Mouse (Mus musculus): ENCODE measurements around the gene Slc30a2. TPM values are rescaled to one million over a fixed set of nuclear protein-coding genes. Genes with fewer than 3 reads are reported as not detected.

Gene Slc30a2
- polyA plus RNA-seq, 1 experiment from 2014 or later = 0.12 TPM

DNA sequence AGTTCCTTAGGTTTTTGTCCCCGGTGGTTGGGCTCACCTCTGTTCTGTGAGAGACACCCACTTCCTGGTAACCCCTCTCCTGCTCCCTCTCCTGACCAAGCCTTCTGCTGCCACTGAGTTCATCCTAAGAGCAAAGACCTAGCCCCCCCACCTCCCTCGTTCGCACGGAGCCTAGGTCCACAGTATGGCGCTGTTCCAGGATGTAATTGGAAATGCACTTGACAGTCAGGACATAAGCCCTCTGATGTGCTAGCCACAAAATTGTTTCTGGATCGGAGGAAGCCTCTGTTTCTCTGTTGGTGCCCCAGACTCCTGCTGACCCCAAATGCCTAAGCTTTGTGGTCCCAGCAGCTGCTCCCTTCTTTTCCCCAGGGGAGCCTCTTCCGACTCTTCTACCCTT lies 60.7 kb downstream of the Slc30a2 start:
- Histone ChIP-seq H3K4me1 (ENCODE audit: control insufficient read depth, low read depth, low read length) (peaks cover 24% of the 10 kb centered on the region), H3K4me3 (ENCODE audit: low read depth, low read length) (no peak overlapping the region), H3K9ac (ENCODE audit: low read depth, low read length) (no peak overlapping the region), H3K27ac (ENCODE audit: low read length) (no peak overlapping the region), H3K9me3 (replicated peaks; ENCODE audit: control insufficient read depth, low read length) (no peaks in the 10 kb centered on the region), H3K36me3 (ENCODE audit: control insufficient read depth, insufficient read depth) (no peaks in the 10 kb centered on the region), H3K4me2 (ENCODE audit: low read depth, low read length) (no peak overlapping the region), H3K27me3 (ENCODE audit: control insufficient read depth, insufficient read depth, low read depth, low read length) (peaks cover 7% of the 10 kb centered on the region; the same call in 1 of the 2 replicates)
- no peak for ATAC-seq (ENCODE audit: low read depth)
- WGBS (ENCODE audit: insufficient replicate concordance) = 30% methylated on average over 7 of the region's 7 CpGs

Other genes with a start within 250 kb of the Slc30a2 start
- 56.1 and 56.8 TPM in 2 replicates for gene Cd52, start 248.1 kb upstream of the Slc30a2 start, polyA plus RNA-seq (2015; fragmentation: Nextera tagmentation; extraction: Ambion mirVana)
- gene Ubxn11, start 240.6 kb upstream of the Slc30a2 start, polyA plus RNA-seq (2015; fragmentation: Nextera tagmentation; extraction: Ambion mirVana) = 1.3 TPM in 2 replicates
- 142 and 161 TPM in 2 replicates for gene Sh3bgrl3, start 214.4 kb upstream of the Slc30a2 start, polyA plus RNA-seq (2015; fragmentation: Nextera tagmentation; extraction: Ambion mirVana)
- 42.3 and 47.7 TPM in 2 replicates for gene Cep85, start 156.1 kb upstream of the Slc30a2 start, polyA plus RNA-seq (2015; fragmentation: Nextera tagmentation; extraction: Ambion mirVana)
- not detected in 2 replicates for gene Gm7534, start 140.2 kb upstream of the Slc30a2 start, polyA plus RNA-seq (2015; fragmentation: Nextera tagmentation; extraction: Ambion mirVana)
- gene Catsper4, start 115.8 kb upstream of the Slc30a2 start, polyA plus RNA-seq (2015; fragmentation: Nextera tagmentation; extraction: Ambion mirVana) = not detected in 2 replicates
- 0.06 and 0.07 TPM in 2 replicates for gene Cnksr1, start 104.8 kb upstream of the Slc30a2 start, polyA plus RNA-seq (2015; fragmentation: Nextera tagmentation; extraction: Ambion mirVana)
- 0.11 and 0.13 TPM in 2 replicates for gene E130218I03Rik, start 99.5 kb upstream of the Slc30a2 start, polyA plus RNA-seq (2015; fragmentation: Nextera tagmentation; extraction: Ambion mirVana)
- gene Zfp593, start 97.6 kb upstream of the Slc30a2 start, polyA plus RNA-seq (2015; fragmentation: Nextera tagmentation; extraction: Ambion mirVana) = 4.0 and 4.5 TPM in 2 replicates
- not detected in 2 replicates for gene Gm30191, start 96.2 kb upstream of the Slc30a2 start, polyA plus RNA-seq (2015; fragmentation: Nextera tagmentation; extraction: Ambion mirVana)
- gene Grrp1, start 89.1 kb upstream of the Slc30a2 start, polyA plus RNA-seq (2015; fragmentation: Nextera tagmentation; extraction: Ambion mirVana) = 0.78 and 0.79 TPM in 2 replicates
- 10.4 and 11.9 TPM in 2 replicates for gene Pdik1l, start 55.3 kb upstream of the Slc30a2 start, polyA plus RNA-seq (2015; fragmentation: Nextera tagmentation; extraction: Ambion mirVana)
- gene Trim63, start 28.1 kb upstream of the Slc30a2 start, polyA plus RNA-seq (2015; fragmentation: Nextera tagmentation; extraction: Ambion mirVana) = 0.25 and 0.28 TPM in 2 replicates
- 0.21 and 0.25 TPM in 2 replicates for gene Extl1, start 40.7 kb downstream of the Slc30a2 start, polyA plus RNA-seq (2015; fragmentation: Nextera tagmentation; extraction: Ambion mirVana)
- 6.6 and 8.2 TPM in 2 replicates for gene Pafah2, start 53.1 kb downstream of the Slc30a2 start, polyA plus RNA-seq (2015; fragmentation: Nextera tagmentation; extraction: Ambion mirVana)
- gene Stmn1, start 125.1 kb downstream of the Slc30a2 start, polyA plus RNA-seq (2015; fragmentation: Nextera tagmentation; extraction: Ambion mirVana) = 360 and 407 TPM in 2 replicates
- 8.4 and 8.8 TPM in 2 replicates for gene Paqr7, start 153.5 kb downstream of the Slc30a2 start, polyA plus RNA-seq (2015; fragmentation: Nextera tagmentation; extraction: Ambion mirVana)
- gene Aunip, start 167.8 kb downstream of the Slc30a2 start, polyA plus RNA-seq (2015; fragmentation: Nextera tagmentation; extraction: Ambion mirVana) = 13.7 and 16.5 TPM in 2 replicates
- gene Mtfr1l, start 192.2 kb downstream of the Slc30a2 start, polyA plus RNA-seq (2015; fragmentation: Nextera tagmentation; extraction: Ambion mirVana) = 36.2 and 36.4 TPM in 2 replicates
- gene Selenon, start 209.0 kb downstream of the Slc30a2 start, polyA plus RNA-seq (2015; fragmentation: Nextera tagmentation; extraction: Ambion mirVana) = 1.3 TPM in 2 replicates